Mouse (Mus musculus) subcutaneous adipose tissue, adult 2 months (tissue): ENCODE data around the gene Map7d3. TPM values are rescaled to one million over a fixed set of nuclear protein-coding genes. Genes with fewer than 3 reads are reported as not detected.

Experiments
- polyA plus RNA-seq: library from polyadenylated mRNA; depleted of rRNA; stranded (reverse); fragments of >200 nt; gene quantifications from 2 replicates; pipeline ENCODE4 v1.2.3, GENCODE M21; 2012; ENCODE audit warnings: low replicate concordance; rRNA removed

The Map7d3 gene
- 0.69 and 0.76 TPM in 2 replicates for polyA plus RNA-seq

GRCm38 (mm10) chrX:56821765-56822603 is at the start of gene Map7d3:
Map7d3 (minus strand) TSS chrX:56822326.

DNA sequence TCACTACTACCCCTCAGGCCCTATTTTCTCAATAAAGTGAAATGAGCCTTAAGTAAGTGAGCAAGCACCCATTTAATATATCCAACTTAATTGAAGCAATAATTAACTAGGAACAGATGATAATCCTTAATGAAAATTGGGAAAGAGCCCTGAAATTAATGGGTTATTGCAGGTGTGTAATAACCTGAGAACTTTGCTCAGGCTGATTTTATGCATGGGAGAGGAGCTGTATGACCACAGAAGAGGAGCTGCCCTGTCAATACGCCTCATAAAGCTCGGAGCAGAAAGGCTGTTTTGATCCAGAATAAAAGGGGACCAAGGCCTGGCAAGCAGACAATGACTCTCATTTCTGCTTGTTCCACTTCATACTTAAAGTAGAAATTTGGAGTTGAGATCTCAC is 47.7 kb upstream of the Map7d3 start, which contains the start of gene Adgrg4:
Adgrg4 (plus strand) TSS at position 301 of the 400 bp plus-strand sequence.

Other genes with a start within 250 kb of the Map7d3 start
- 12.1 and 15.8 TPM in 2 replicates for gene Mmgt1, start 224.3 kb downstream of the Map7d3 start, polyA plus RNA-seq
- gene Slc9a6, start 212.6 kb downstream of the Map7d3 start, polyA plus RNA-seq: 32.4 and 34.4 TPM in 2 replicates
- gene Fhl1, start 90.5 kb downstream of the Map7d3 start, polyA plus RNA-seq: 326 and 519 TPM in 2 replicates
- not detected in 2 replicates for gene Adgrg4, start 47.8 kb upstream of the Map7d3 start, polyA plus RNA-seq
- not detected in 2 replicates for gene Brs3, start 220.7 kb upstream of the Map7d3 start, polyA plus RNA-seq
- gene Htatsf1, start 231.3 kb upstream of the Map7d3 start, polyA plus RNA-seq: 11.4 and 22.5 TPM in 2 replicates